Mouse (Mus musculus) frontal cortex, adult (tissue): ENCODE measurements around the gene Trmt13.
"Not testable (repeated sequence)": the region's sequence is repeated elsewhere in the genome, so short reads cannot be mapped to it uniquely, and the experiment has no call there.

Experiments used
- ATAC-seq: cut with Nextera tagmentation; 2 replicates; pipeline ENCODE4 v1.9.2; 2017; ENCODE audit warnings: mild to moderate bottlenecking, moderate library complexity, mixed read lengths; ENCODE audit not compliant: low TSS enrichment

Gene Trmt13

GRCm38 (mm10) chr3:116634091-116634490, 19.7 kb upstream of the Trmt13 start:
- no peak for ATAC-seq

DNA sequence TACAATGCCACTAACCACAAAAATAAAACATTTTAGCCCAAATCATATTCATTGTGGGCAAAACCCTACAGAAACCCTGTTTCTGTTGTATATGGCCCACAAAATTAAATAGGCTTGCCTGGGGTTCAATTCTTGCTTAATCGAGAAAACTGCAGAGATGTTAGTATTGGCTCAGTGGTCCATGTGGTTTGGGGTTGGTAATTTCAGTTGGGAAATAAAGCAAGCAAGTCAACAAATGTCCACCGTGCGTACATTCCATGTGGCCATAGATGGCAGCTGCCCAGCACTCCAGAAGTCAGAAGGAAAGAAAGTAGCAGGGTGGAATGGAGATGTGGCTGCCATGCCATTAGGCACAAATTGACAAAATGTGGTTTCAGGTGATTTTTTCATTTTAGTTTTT, 18.6 kb upstream of the Trmt13 start:
- no peak for ATAC-seq

DNA sequence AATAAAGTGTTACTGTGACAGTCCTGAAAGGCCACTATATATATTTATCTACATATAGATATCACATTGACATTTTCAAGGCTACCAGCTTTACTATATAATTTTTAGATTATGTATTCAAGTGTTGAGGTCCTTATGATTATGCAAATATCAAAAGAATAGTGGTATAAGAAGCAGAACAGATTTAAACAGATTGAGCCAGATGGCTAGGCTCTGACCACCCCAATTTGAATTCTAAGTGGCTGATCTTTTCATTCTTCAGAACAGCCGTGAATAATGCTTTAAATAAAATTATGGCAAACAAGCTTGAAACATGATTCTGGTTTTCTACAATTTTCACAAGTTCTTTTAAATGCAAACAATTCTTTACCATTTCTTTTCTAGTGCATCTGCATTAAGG, 17.1 kb upstream of the Trmt13 start:
- ATAC-seq, result no peak

DNA sequence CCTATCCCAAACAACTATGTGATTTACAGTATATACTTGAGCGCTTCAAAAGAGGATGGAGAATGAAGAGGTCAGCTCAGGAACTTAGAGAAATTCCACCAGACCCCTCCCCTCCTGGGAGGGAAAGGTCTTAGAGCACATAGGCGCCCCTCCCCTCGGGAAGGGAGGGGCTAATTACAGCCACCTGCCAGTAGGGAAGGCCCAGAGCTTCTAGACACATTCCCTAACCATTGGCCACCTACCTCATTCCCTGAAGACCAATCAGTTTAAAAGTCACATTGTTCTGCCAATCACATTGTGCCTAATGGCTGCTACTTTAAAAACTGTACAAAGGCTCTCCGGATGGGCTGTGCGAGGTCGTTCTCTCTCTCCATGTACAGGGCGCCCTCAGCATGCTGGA, 8.3 kb upstream of the Trmt13 start:
- ATAC-seq, result no peak

- 0 out of 2 replicates have a peak, but pooled peaks have one; percentile 38 for ATAC-seq
Measured at GRCm38 (mm10) chr3:116620636-116621370, 6.4 kb upstream of the Trmt13 start.

DNA sequence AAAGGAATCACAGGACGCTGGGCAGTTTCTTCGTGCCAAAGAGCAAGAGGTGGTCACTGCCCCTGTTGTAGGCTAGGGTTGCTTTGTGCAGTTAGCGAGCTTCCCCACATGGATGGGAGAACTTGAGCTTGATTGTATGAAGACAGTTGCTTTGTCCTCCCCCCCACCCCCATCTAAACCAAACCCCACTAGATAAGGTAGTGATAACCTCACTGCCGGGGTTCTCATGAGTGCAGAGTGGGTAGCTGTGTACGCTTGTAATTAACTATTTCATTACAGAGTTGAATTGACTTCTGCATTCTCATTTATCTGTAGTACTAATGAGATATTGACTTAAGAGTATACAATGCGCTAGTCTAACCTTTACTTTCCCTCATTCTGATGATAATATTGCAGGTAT, 4.5 kb upstream of the Trmt13 start:
- no peak for ATAC-seq

DNA sequence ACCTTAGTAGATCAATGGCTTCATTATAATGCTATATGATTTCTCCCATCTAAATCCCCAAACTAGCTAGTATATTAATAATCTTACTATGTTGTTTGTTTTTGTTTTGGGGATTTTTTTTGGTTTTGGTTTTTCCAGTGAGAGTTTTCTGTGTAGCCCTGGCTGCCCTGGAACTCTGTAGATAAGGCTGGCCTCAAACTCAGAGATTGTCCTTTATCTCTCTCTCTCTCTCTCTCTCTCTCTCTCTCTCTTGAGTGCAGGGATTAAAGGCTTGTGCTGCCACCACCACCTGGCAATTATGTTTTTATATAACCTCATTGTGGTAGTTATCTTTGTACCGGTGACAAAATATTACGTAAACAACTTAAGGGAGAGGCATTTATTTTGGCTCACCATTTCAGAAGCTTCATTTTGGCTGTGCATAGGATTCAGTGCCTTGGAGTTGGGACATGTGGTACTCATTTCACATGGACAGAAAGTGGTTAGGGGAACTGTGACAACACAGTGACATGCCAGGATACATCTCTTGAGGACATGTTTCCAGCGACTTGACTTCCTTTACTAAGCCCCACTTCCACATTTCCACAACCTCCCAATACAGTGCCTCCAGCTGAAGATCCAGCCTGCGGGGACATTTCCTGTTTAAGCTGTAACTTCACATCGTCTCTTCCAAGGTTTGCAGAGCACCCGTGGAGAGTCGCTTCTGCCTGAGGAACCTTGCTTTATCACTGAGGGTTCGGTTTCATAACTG, 1.1 kb upstream of the Trmt13 start:
- ATAC-seq, result no peak

DNA sequence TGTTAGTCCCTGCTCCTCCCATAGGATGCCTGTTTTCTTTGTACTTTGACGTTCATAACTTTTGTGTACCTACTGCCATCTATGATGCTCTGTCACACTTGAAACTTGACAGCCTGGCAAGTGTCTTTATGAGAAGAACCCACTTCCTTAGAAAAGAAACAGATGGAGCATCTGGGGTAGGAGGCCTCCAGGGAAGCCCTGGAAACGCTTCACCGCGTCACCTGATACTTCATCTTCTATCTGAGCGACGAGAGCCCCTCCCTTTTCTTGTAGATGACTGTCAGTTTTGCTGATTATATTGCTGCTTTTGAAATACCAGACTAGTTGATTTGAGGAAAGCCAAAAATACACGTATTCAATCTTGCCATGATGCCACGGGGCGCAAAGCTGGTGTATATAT, 9.8 kb downstream of the Trmt13 start:
- peak; percentile 74 for ATAC-seq

GRCm38 (mm10) chr3:116601781-116602180, 12.6 kb downstream of the Trmt13 start:
- no peak for ATAC-seq

DNA sequence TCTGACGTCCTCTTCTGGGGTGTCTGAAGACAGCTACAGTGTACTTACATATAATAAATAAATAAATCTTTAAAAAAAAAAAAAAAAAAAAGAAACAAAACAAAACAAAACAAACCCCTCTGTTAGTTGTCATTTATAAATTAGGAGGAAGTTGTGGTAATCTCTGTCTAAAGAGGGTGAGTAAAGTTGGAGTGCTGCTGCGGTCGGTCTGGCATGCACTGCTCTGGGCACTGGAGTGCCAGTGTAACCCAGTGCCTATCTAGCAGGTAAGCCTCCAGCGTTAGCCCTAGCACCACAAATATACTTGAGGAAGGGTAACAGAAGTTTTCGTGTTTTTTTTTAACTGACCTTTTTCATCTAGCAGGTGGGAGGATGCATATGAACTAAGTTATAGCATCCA, 13.4 kb downstream of the Trmt13 start:
- no peak for ATAC-seq

DNA sequence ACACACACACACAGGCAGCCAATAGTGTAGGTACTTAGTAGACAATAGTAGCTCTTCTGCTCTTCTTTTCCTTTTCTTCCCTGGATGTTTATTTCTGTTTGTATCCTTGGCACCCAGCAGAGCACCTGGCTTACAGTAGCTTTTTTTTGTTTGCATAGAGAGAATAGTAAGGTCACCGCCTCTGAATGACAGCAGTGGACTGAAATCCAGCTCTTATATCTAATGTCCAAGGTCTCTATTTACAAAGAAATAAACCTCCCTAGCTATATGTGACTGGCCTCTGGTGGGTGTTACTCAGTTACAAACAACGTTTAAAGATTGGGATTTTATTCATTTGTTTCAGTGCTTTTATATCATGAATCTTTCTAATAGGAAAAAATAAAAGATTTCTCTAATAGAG, 14.7 kb downstream of the Trmt13 start:
- no peak for ATAC-seq

DNA sequence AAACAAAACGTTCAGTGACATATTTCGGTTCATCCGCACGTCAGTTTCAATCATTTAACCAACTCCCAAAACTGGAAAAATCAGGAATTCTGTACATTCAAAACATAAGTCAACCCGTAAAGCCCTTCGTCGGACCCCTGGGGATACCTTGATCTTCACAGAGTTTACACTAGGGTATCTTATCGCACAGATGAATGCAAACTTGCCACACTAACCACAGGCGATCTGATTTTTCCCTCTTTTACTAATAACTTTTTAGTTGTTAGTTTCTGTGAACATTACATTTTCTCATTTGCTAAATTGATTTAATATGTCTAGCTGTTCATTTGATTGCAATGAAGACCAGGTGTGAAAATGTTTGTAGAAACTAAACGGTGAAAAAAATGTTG, 18.8 kb downstream of the Trmt13 start:
- no peak for ATAC-seq

DNA sequence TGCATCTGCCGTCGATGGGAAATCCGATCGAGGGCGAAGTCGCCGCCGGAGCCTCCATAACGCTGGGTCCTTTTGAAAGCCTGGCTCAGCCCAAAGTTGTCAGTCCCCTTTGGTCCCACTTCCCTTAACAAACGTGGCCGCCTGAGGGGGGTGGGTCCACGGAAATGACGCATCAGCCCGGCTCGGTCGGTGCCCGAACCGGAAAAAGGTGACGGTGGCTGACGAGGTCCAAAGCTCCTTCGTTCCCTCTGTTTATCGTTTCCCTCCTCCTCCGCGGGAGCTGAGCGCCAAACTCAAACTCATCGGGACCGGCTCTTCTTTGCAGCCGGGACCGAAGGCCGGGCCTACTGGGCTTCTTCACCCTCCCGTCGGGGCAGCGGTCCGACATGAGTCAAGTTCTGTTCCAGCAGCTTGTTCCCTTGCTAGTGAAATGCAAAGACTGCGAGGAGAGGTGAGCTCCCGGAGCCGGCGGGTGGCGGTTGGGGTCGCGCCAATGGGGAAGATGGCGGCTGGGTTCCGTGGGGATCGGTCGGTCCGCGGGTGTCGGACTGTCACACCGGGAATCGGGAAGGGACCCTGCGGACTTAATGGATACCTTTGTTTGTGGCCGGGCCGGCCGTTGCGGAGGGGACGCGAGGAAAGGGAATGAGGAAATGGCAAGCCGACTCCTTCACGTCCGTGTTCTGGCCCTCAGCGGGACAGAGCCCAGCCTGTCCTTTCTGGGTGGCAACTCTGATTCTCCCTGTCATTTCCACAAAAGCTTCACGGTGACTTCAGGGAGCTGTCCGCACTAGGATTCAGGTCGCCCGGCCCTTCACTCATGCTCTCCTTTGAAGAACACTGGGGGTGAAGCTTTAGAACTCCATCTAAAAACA, 19.4 kb downstream of the Trmt13 start, which contains the start of gene Sass6:
TSS of gene Sass6 (plus strand) at position 255 of the 875 bp plus-strand sequence.
- peak; percentile 99 for ATAC-seq

DNA sequence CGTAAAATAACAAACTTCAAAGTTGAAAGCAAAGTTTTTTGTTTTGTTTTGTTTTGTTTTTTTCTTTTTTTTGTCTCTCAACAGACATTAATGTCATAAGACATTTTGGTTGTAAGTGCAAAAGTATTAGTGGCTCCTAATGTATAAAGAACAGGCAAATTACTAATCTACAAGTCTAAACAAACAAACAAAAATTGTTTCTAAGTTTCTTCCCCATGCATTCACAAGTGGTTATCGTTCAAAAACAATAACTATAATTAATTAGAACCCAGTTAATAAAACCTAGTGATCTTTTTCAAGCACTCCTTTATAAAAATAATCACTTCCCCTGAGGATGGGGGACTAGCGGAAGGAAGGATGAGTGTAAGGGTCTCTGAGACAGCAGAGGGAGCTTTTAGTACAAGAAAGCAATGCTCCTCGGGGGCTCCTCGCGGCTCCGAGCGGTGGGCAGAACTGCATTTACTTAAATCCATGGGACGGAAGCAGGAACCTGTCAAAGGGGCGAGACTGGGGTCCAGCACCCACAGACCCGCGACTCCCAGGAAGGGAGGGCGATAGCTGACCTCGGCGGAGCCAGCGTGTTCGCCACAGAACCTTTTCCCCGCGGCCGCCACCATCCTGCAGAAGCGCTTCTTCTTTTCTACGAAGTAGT, 20.2 kb downstream of the Trmt13 start:
- ATAC-seq, result peak; percentile 78

DNA sequence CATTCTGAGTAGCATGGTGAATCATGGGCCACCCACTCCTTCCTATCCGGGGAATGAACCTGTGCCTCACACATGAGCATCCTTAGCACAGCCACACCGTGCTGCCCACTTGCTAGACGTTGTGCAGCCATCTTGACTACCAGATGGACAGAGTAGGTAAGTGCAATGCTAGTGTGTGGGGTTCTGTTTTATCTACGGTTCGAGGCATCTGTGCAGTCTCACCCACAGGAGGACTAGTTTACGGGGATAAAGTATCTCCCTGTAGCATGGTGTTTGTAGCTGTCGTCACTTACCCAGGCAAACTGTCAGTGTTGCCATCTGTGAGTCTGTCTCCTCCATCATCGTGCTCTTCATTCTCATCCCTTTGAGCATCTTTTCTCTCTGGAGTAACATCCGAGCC, 32.2 kb downstream of the Trmt13 start:
- peak; percentile 95 for ATAC-seq

- ATAC-seq, result 0 out of 2 replicates have a peak, but pooled peaks have one; percentile 31
Measured at GRCm38 (mm10) chr3:116577286-116577685, 37.1 kb downstream of the Trmt13 start.

DNA sequence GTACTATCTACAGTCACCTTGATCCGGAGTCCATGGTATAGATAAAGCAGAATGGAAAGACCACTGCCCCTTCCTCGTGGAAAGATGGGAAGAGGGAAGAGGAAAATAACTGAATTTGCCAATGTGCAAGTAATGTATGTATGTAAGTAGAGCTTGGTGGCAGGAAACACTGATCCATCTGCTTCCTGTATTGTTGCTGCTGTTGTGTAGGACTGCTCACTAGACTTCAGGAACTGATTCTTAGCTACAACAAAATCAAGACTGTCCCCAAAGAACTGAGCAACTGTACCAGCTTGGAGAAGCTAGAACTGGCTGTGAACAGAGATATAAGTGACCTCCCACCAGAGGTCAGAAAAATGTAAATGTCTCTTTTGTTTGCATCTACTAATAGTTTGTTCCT, 43.8 kb downstream of the Trmt13 start:
- no peak for ATAC-seq

- ATAC-seq, result no peak
Measured at GRCm38 (mm10) chr3:116563095-116563492, 51.3 kb downstream of the Trmt13 start.

GRCm38 (mm10) chr3:116562408-116563094, 51.8 kb downstream of the Trmt13 start, which contains the start of gene Lrrc39:
TSS of gene Lrrc39 (plus strand) at chr3:116562973.
- no peak for ATAC-seq

- not testable (repeated sequence) for ATAC-seq
Measured at GRCm38 (mm10) chr3:116561315-116561714, 53.1 kb downstream of the Trmt13 start.

DNA sequence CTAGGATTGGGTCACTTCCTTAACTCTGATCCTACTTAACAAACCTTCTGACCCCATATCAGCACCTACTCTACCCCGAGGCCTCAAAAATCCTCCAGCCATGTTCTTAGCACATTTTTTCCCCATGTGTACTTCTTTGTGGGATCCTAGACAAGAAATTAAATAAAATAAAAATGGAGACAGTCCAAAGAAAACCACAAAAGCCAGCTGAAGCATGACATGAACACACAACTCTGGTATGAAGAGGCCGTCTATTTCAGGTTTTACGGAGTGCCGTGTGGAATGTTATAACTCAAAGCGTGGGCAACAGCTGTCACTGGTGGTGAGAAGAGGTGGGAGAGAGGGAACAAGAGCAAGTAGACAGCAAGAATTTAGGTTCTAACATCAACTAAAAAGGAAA, 63.0 kb downstream of the Trmt13 start:
- ATAC-seq, result peak; percentile 88
